Mouse (Mus musculus) brain, embryonic 14.5 days (tissue): ENCODE measurements around the gene Stxbp6.

Source experiments
- CTCF ChIP-seq: fragments of 200-500 bp; IDR thresholded peaks from 2 replicates; pipeline ENCODE4 v1.5.1; 2012; ENCODE audit warnings: inconsistent platforms, mild to moderate bottlenecking, moderate library complexity, borderline replicate concordance; ENCODE audit not compliant: insufficient read depth, insufficient read length; ENCODE audit errors: extremely low read depth
- POLR2A ChIP-seq: fragments of 200-500 bp; IDR thresholded peaks from 2 replicates; pipeline ENCODE4 v1.6.1; 2012; ENCODE audit warnings: mild to moderate bottlenecking, inconsistent platforms, borderline replicate concordance; ENCODE audit not compliant: poor library complexity, insufficient read depth, insufficient read length, severe bottlenecking; ENCODE audit errors: extremely low read depth

GRCm38 (mm10) chr12:44872697-44873096, 201.8 kb downstream of the Stxbp6 start:
- TF ChIP-seq CTCF = no peak
- no peak for TF ChIP-seq POLR2A
